Mouse (Mus musculus): Measurements from ENCODE around the gene Adam23.

The Adam23 gene

GRCm38 (mm10) chr1:63445656-63446046 is at the start of gene Adam23:
TSS of gene Adam23 (plus strand) at chr1:63445891.
- in situ Hi-C loops (cut with MboI, MseI) = no loop called here

- in situ Hi-C loops (cut with MboI, MseI) = no loop called here
These were observed 44.6 kb upstream of the Adam23 start for GRCm38 (mm10) chr1:63401130-63401529.

- in situ Hi-C loops (cut with MboI, MseI) = no loop called here
These were observed 42.1 kb upstream of the Adam23 start for GRCm38 (mm10) chr1:63403601-63404000.

- in situ Hi-C loops (cut with MboI, MseI) = no loop called here
These were observed 37.3 kb upstream of the Adam23 start for GRCm38 (mm10) chr1:63408344-63408743.

GRCm38 (mm10) chr1:63418491-63418890 is 27.2 kb upstream of the Adam23 start:
- in situ Hi-C loops (cut with MboI, MseI) = no loop called here

- in situ Hi-C loops (cut with MboI, MseI) = no loop called here
These were observed 15.0 kb upstream of the Adam23 start for GRCm38 (mm10) chr1:63430668-63431067.

- in situ Hi-C loops (cut with MboI, MseI) = no loop called here
These were observed 14.5 kb upstream of the Adam23 start for GRCm38 (mm10) chr1:63431166-63431565.

- in situ Hi-C loops (cut with MboI, MseI) = no loop called here
These were observed 13.8 kb upstream of the Adam23 start for GRCm38 (mm10) chr1:63431842-63432241.

GRCm38 (mm10) chr1:63434052-63434451 is 11.6 kb upstream of the Adam23 start:
- in situ Hi-C loops (cut with MboI, MseI) = no loop called here

GRCm38 (mm10) chr1:63437529-63437928 is 8.2 kb upstream of the Adam23 start:
- in situ Hi-C loops (cut with MboI, MseI) = no loop called here

GRCm38 (mm10) chr1:63442186-63442585 is 3.5 kb upstream of the Adam23 start:
- in situ Hi-C loops (cut with MboI, MseI) = no loop called here

GRCm38 (mm10) chr1:63442616-63443015 is 3.1 kb upstream of the Adam23 start:
- in situ Hi-C loops (cut with MboI, MseI) = no loop called here

GRCm38 (mm10) chr1:63445149-63445609 is 512 bp upstream of the Adam23 start:
- in situ Hi-C loops (cut with MboI, MseI) = no loop called here

- in situ Hi-C loops (cut with MboI, MseI) = no loop called here
These were observed 485 bp downstream of the Adam23 start for GRCm38 (mm10) chr1:63446047-63446704.

- in situ Hi-C loops (cut with MboI, MseI) = no loop called here
These were observed 1.0 kb downstream of the Adam23 start for GRCm38 (mm10) chr1:63446721-63447120.

GRCm38 (mm10) chr1:63450091-63450490 is 4.4 kb downstream of the Adam23 start:
- in situ Hi-C loops (cut with MboI, MseI) = loop anchor here (10.0 kb wide), 1 partner anchor 1185 kb away; no protein-coding TSS in a partner anchor

- in situ Hi-C loops (cut with MboI, MseI) = loop anchor here (10.0 kb wide), 1 partner anchor 1189 kb away; no protein-coding TSS in a partner anchor
These were observed 7.7 kb downstream of the Adam23 start for GRCm38 (mm10) chr1:63453332-63453887.

GRCm38 (mm10) chr1:63457801-63458519 is 12.3 kb downstream of the Adam23 start:
- in situ Hi-C loops (cut with MboI, MseI) = loop anchor here (10.0 kb wide), 1 partner anchor 1193 kb away; no protein-coding TSS in a partner anchor

- in situ Hi-C loops (cut with MboI, MseI) = loop anchor here (10.0 kb wide), 1 partner anchor 1194 kb away; no protein-coding TSS in a partner anchor
These were observed 13.5 kb downstream of the Adam23 start for GRCm38 (mm10) chr1:63459151-63459550.

GRCm38 (mm10) chr1:63459926-63460325 is 14.2 kb downstream of the Adam23 start:
- in situ Hi-C loops (cut with MboI, MseI) = loop anchor here (10.0 kb wide), 1 partner anchor 1195 kb away; no protein-coding TSS in a partner anchor

GRCm38 (mm10) chr1:63464441-63464840 is 18.8 kb downstream of the Adam23 start:
- in situ Hi-C loops (cut with MboI, MseI) = no loop called here

- in situ Hi-C loops (cut with MboI, MseI) = no loop called here
These were observed 27.6 kb downstream of the Adam23 start for GRCm38 (mm10) chr1:63473272-63473671.
